Mouse (Mus musculus) liver, embryonic 14.5 days (tissue): ENCODE measurements at regions not wholly inside any gene's neighbourhood (a gene's known extent, or its start where the extent isn't known, plus 50 kb on each side); places are given as distances from the start of the nearest gene placed in this dataset.

Source experiments
- ATAC-seq: fragments of 200-750 bp; cut with Nextera tagmentation; 2 replicates; pipeline ENCODE4 v1.8.0; 2017; ENCODE audit warnings: moderate number of reproducible peaks, mild to moderate bottlenecking, moderate library complexity; ENCODE audit not compliant: insufficient read depth
- DNase-seq, 3 experiments: peaks; one replicate each; pipeline ENCODE4 v3.0.0-alpha.2; 2012 to 2013; ENCODE audit warnings: low read depth in 3 of 3, low spot score in 3 of 3
- H3K27ac ChIP-seq: fragments of 300-500 bp; sonication (generic); 2 replicates; pipeline ENCODE4 v1.5.1; 2014; ENCODE audit warnings: moderate library complexity, mild to moderate bottlenecking, control low read depth, inconsistent platforms
- H3K27me3 ChIP-seq: fragments of 300-500 bp; sonication (generic); 2 replicates; pipeline ENCODE4 v1.6.1; 2014; ENCODE audit warnings: mild to moderate bottlenecking, low read length, moderate library complexity; ENCODE audit not compliant: control insufficient read depth, insufficient read depth
- H3K36me3 ChIP-seq: fragments of 300-500 bp; sonication (generic); replicated peaks from 2 replicates; pipeline ENCODE4 v1.6.1; 2014; ENCODE audit warnings: low read depth; ENCODE audit not compliant: control insufficient read depth, insufficient read depth
- H3K4me1 ChIP-seq, 2 experiments: fragments of 200-500 bp in 1 of 2; fragments of 300-500 bp in 1 of 2; sonication (generic) in 1 of 2; replicated peaks; 2 replicates each; pipeline ENCODE4 v1.6.1; 2012 to 2014; ENCODE audit warnings: antibody characterized with exemption in 1 of 2, inconsistent platforms in 1 of 2, low read length in 1 of 2; ENCODE audit not compliant: control insufficient read depth in 2 of 2, insufficient read depth in 2 of 2
- H3K4me2 ChIP-seq: fragments of 300-500 bp; sonication (generic); 2 replicates; pipeline ENCODE4 v1.6.1; 2014; ENCODE audit warnings: low read depth, mild to moderate bottlenecking, control low read depth, moderate library complexity
- H3K4me3 ChIP-seq, 2 experiments: fragments of 200-500 bp in 1 of 2; fragments of 300-500 bp in 1 of 2; sonication (generic) in 1 of 2; 2 replicates each; pipeline ENCODE4 v1.5.1; 2012 to 2014; ENCODE audit warnings: low read depth in 2 of 2, low read length in 2 of 2, mild to moderate bottlenecking in 2 of 2, control low read depth in 1 of 2, inconsistent platforms in 1 of 2, moderate library complexity in 1 of 2; ENCODE audit not compliant: insufficient read depth in 1 of 2
- H3K9ac ChIP-seq: fragments of 300-500 bp; sonication (generic); replicated peaks from 2 replicates; pipeline ENCODE4 v1.6.1; 2014; ENCODE audit warnings: mild to moderate bottlenecking, control low read depth, moderate library complexity
- H3K9me3 ChIP-seq: fragments of 300-500 bp; sonication (generic); 2 replicates; pipeline ENCODE4 v1.6.1; 2016; ENCODE audit warnings: low read length, mixed read lengths; ENCODE audit not compliant: control insufficient read depth
- CTCF ChIP-seq: IDR thresholded peaks from 2 replicates; pipeline ENCODE4 v1.5.1; 2016; ENCODE audit warnings: antibody characterized with exemption, low read depth, control low read depth
- EP300 ChIP-seq: IDR thresholded peaks from 2 replicates; pipeline ENCODE4 v1.6.1; 2016; ENCODE audit warnings: antibody characterized with exemption, low read depth
- WGBS: fragments of 180-500 bp; shearing (Covaris S2); extraction: QIAGEN DNeasy Blood & Tissue Kit; methylation state at CpG from one replicate; pipeline ENCODE4 v1.1.7; 2014; ENCODE audit not compliant: insufficient replicate concordance; 5-methylcytosine and 5-hydroxymethylcytosine counted together

GRCm38 (mm10) chr7:128854193-128854592 lies 109.5 kb downstream of the Sec23ip start:
- peak overlapping the region; percentile 50 for H3K9ac ChIP-seq
- WGBS: 46% methylated on average over 4 of the region's 4 CpGs
- no peaks in the 10 kb centered on the region for H3K9me3 ChIP-seq
- DNase-seq (peak in 2 of 3 experiments; percentile 36 to 48), ATAC-seq (peak; percentile 76)
- H3K4me3 ChIP-seq: peak overlapping the region; percentile 23 to 43
- no peaks in the 10 kb centered on the region for H3K36me3 ChIP-seq
- H3K27me3 ChIP-seq: no peaks in the 10 kb centered on the region
- peaks cover 9 to 20% of the 10 kb centered on the region in 2 experiments for H3K4me1 ChIP-seq
- peak overlapping the region; percentile 79 for H3K27ac ChIP-seq
- no peak; the same call in 1 of the 2 replicates for TF ChIP-seq EP300
- peak overlapping the region; percentile 65 for H3K4me2 ChIP-seq

- Histone ChIP-seq H3K9ac (peak overlapping the region; percentile 54), H3K36me3 (no peaks in the 10 kb centered on the region), H3K9me3 (no peaks in the 10 kb centered on the region), H3K4me2 (peak overlapping the region; percentile 65), H3K4me1 (peaks cover 9 to 20% of the 10 kb centered on the region in 2 experiments), H3K27me3 (no peaks in the 10 kb centered on the region), H3K4me3 (peak overlapping the region; percentile 27 to 59), H3K27ac (peak overlapping the region; percentile 79)
- DNase-seq (peak; percentile 80 to 93 (median 92)), ATAC-seq (peak; percentile 94)
- peak; percentile 85 for TF ChIP-seq EP300
- TF ChIP-seq CTCF: no peak
- WGBS: 32% methylated on average over 18 of the region's 18 CpGs
These were observed 110.1 kb downstream of the Sec23ip start for GRCm38 (mm10) chr7:128854690-128855343.

GRCm38 (mm10) chr7:128860141-128860540 lies 115.4 kb downstream of the Sec23ip start:
- H3K4me2 ChIP-seq: no peak overlapping the region
- H3K36me3 ChIP-seq: no peaks in the 10 kb centered on the region
- DNase-seq (peak; percentile 58 to 70 (median 61)), ATAC-seq (peak; percentile 58)
- no peaks in the 10 kb centered on the region for H3K9me3 ChIP-seq
- no peak overlapping the region for H3K4me3 ChIP-seq
- WGBS: 2% methylated on average over 3 of the region's 3 CpGs
- no peak for TF ChIP-seq EP300
- peak; percentile 93 for TF ChIP-seq CTCF
- H3K27me3 ChIP-seq: no peaks in the 10 kb centered on the region
- no peak overlapping the region for H3K9ac ChIP-seq
- peaks cover 0 to 4% of the 10 kb centered on the region in 2 experiments; a peak in 2 of 4 replicates for H3K4me1 ChIP-seq
- H3K27ac ChIP-seq: no peak overlapping the region

- WGBS: 67% methylated on average over 4 of the region's 4 CpGs
- Histone ChIP-seq H3K4me3 (no peak overlapping the region), H3K36me3 (no peaks in the 10 kb centered on the region), H3K9me3 (no peaks in the 10 kb centered on the region), H3K4me1 (0 out of 4 replicates have a peak, but pooled peaks cover 0 to 4% of the 10 kb centered on the region in 2 experiments), H3K9ac (no peak overlapping the region), H3K27me3 (no peaks in the 10 kb centered on the region), H3K4me2 (no peak overlapping the region), H3K27ac (no peak overlapping the region)
- no peak for DNase-seq
- ATAC-seq: no peak
- TF ChIP-seq CTCF (no peak), EP300 (no peak)
These were observed 116.0 kb downstream of the Sec23ip start for GRCm38 (mm10) chr7:128860709-128861108.

- 0 out of 4 replicates have a peak, but pooled peaks cover 0 to 2% of the 10 kb centered on the region in 2 experiments for H3K4me1 ChIP-seq
- H3K36me3 ChIP-seq: no peaks in the 10 kb centered on the region
- H3K9me3 ChIP-seq: no peaks in the 10 kb centered on the region
- ATAC-seq (no peak), DNase-seq (no peak)
- H3K27ac ChIP-seq: no peak overlapping the region
- WGBS: 63% methylated on average over 8 of the region's 8 CpGs
- H3K4me2 ChIP-seq: no peak overlapping the region
- TF ChIP-seq CTCF (no peak), EP300 (no peak)
- H3K4me3 ChIP-seq: no peak overlapping the region
- no peak overlapping the region for H3K9ac ChIP-seq
- H3K27me3 ChIP-seq: no peaks in the 10 kb centered on the region
These were observed 116.6 kb downstream of the Sec23ip start for GRCm38 (mm10) chr7:128861376-128861775.
